Mouse (Mus musculus) liver, embryonic 11.5 days (tissue): Measurements from ENCODE around the gene Cyp1b1. TPM values are rescaled to one million over a fixed set of nuclear protein-coding genes. Genes with fewer than 3 reads are reported as not detected.

ENCODE experiments used
- ATAC-seq: fragments of 200-750 bp; cut with Nextera tagmentation; replicated peaks from 2 replicates; pipeline ENCODE4 v1.8.0; 2017; ENCODE audit warnings: moderate number of reproducible peaks, mild to moderate bottlenecking, moderate TSS enrichment, moderate library complexity; ENCODE audit not compliant: low FRiP score
- DNase-seq: peaks from one replicate; pipeline ENCODE4 v3.0.0-alpha.2; 2017; ENCODE audit warnings: low spot score
- H3K27ac ChIP-seq: fragments of 300-500 bp; sonication (generic); 2 replicates; pipeline ENCODE4 v1.5.1; 2014; ENCODE audit warnings: mild to moderate bottlenecking, low read depth, low read length, control low read depth
- H3K27me3 ChIP-seq: fragments of 300-500 bp; sonication (generic); replicated peaks from 2 replicates; pipeline ENCODE4 v1.6.1; 2014; ENCODE audit warnings: low read length, mixed read lengths; ENCODE audit not compliant: control insufficient read depth, insufficient read depth
- H3K36me3 ChIP-seq: fragments of 300-500 bp; sonication (generic); 2 replicates; pipeline ENCODE4 v1.6.1; 2014; ENCODE audit warnings: mild to moderate bottlenecking, low read length, moderate library complexity, mixed read lengths; ENCODE audit not compliant: control insufficient read depth, insufficient read depth
- H3K4me1 ChIP-seq: fragments of 300-500 bp; sonication (generic); replicated peaks from 2 replicates; pipeline ENCODE4 v1.6.1; 2014; ENCODE audit warnings: low read length, mixed read lengths; ENCODE audit not compliant: control insufficient read depth, insufficient read depth
- H3K4me2 ChIP-seq: fragments of 300-500 bp; sonication (generic); 2 replicates; pipeline ENCODE4 v1.6.1; 2014; ENCODE audit warnings: mild to moderate bottlenecking, control low read depth, moderate library complexity
- H3K4me3 ChIP-seq: fragments of 300-500 bp; sonication (generic); 2 replicates; pipeline ENCODE4 v1.5.1; 2014; ENCODE audit warnings: low read depth, low read length, control low read depth
- H3K9ac ChIP-seq: fragments of 300-500 bp; sonication (generic); 2 replicates; pipeline ENCODE4 v1.6.1; 2014; ENCODE audit warnings: low read depth, low read length, control low read depth
- H3K9me3 ChIP-seq: fragments of 300-500 bp; sonication (generic); 2 replicates; pipeline ENCODE4 v1.6.1; 2016; ENCODE audit warnings: low read length, inconsistent platforms, mixed read lengths; ENCODE audit not compliant: control insufficient read depth
- WGBS: fragments of 180-500 bp; shearing (Covaris S2); extraction: QIAGEN DNeasy Blood & Tissue Kit; methylation state at CpG from one replicate; pipeline ENCODE4 v1.1.7; 2014; 5-methylcytosine and 5-hydroxymethylcytosine counted together
- polyA plus RNA-seq: library from polyadenylated mRNA; unstranded; fragments of >200 nt; fragmentation: Nextera tagmentation; extraction: Ambion mirVana; gene quantifications from 2 replicates; pipeline ENCODE4 v1.2.1, GENCODE M21; 2014

Gene Cyp1b1
- polyA plus RNA-seq, 1 experiment from 2014 or later, result 6.9 TPM

GRCm38 (mm10) chr17:79670837-79671236 lies 44.0 kb downstream of the Cyp1b1 start:
- Histone ChIP-seq H3K9me3 (no peaks in the 10 kb centered on the region), H3K27ac (no peak overlapping the region)

GRCm38 (mm10) chr17:79664106-79664417 lies 50.8 kb downstream of the Cyp1b1 start:
- no peak for DNase-seq
- 89% methylated on average over 2 of the region's 2 CpGs for WGBS
- no peak for ATAC-seq
- H3K36me3 ChIP-seq, result no peaks in the 10 kb centered on the region
- no peak overlapping the region for H3K9ac ChIP-seq
- no peak overlapping the region for H3K27ac ChIP-seq
- no peaks in the 10 kb centered on the region for H3K27me3 ChIP-seq
- no peak overlapping the region for H3K4me2 ChIP-seq
- no peaks in the 10 kb centered on the region for H3K9me3 ChIP-seq
- no peak overlapping the region for H3K4me3 ChIP-seq
- no peaks in the 10 kb centered on the region for H3K4me1 ChIP-seq

More at GRCm38 (mm10) chr17:79670837-79671236, 44.0 kb downstream of the Cyp1b1 start:
- WGBS, result 69% methylated on average over 2 of the region's 2 CpGs
- no peaks in the 10 kb centered on the region for H3K36me3 ChIP-seq
- DNase-seq (no peak), ATAC-seq (no peak)
- no peak overlapping the region for H3K4me2 ChIP-seq
- no peaks in the 10 kb centered on the region for H3K4me1 ChIP-seq
- no peaks in the 10 kb centered on the region for H3K27me3 ChIP-seq
- no peak overlapping the region for H3K4me3 ChIP-seq
- no peak overlapping the region for H3K9ac ChIP-seq

GRCm38 (mm10) chr17:79663393-79664105 lies 51.3 kb downstream of the Cyp1b1 start:
- no peak for ATAC-seq
- Histone ChIP-seq H3K4me3 (no peak overlapping the region), H3K27ac (no peak overlapping the region), H3K9ac (no peak overlapping the region), H3K27me3 (no peaks in the 10 kb centered on the region), H3K9me3 (no peaks in the 10 kb centered on the region), H3K4me1 (no peaks in the 10 kb centered on the region), H3K4me2 (no peak overlapping the region), H3K36me3 (no peaks in the 10 kb centered on the region)
- no peak for DNase-seq
- 26% methylated on average over 3 of the region's 3 CpGs for WGBS

- H3K4me3 ChIP-seq, result no peak overlapping the region
- no peaks in the 10 kb centered on the region for H3K36me3 ChIP-seq
- H3K4me2 ChIP-seq, result no peak overlapping the region
- ATAC-seq (no peak), DNase-seq (no peak)
- no peaks in the 10 kb centered on the region for H3K4me1 ChIP-seq
- no peaks in the 10 kb centered on the region for H3K27me3 ChIP-seq
- no peaks in the 10 kb centered on the region for H3K9me3 ChIP-seq
- H3K9ac ChIP-seq, result no peak overlapping the region
- no peak overlapping the region for H3K27ac ChIP-seq
- WGBS, result 67% methylated on average over 9 of the region's 9 CpGs
Measured at GRCm38 (mm10) chr17:79661848-79662247, 53.0 kb downstream of the Cyp1b1 start.

- H3K36me3 ChIP-seq, result no peaks in the 10 kb centered on the region
- peak; percentile 37 for DNase-seq
- no peak for ATAC-seq
- H3K27me3 ChIP-seq, result no peaks in the 10 kb centered on the region
- no peak overlapping the region for H3K4me2 ChIP-seq
- H3K4me3 ChIP-seq, result no peak overlapping the region
- no peak overlapping the region for H3K27ac ChIP-seq
- no peak overlapping the region for H3K9ac ChIP-seq
- WGBS, result 42% methylated on average over 7 of the region's 7 CpGs
- H3K4me1 ChIP-seq, result no peaks in the 10 kb centered on the region
- H3K9me3 ChIP-seq, result no peaks in the 10 kb centered on the region
Measured at GRCm38 (mm10) chr17:79661387-79661786, 53.5 kb downstream of the Cyp1b1 start.

GRCm38 (mm10) chr17:79658863-79659262 lies 56.0 kb downstream of the Cyp1b1 start:
- Histone ChIP-seq H3K9me3 (no peaks in the 10 kb centered on the region), H3K36me3 (no peaks in the 10 kb centered on the region), H3K9ac (no peak overlapping the region), H3K27me3 (no peaks in the 10 kb centered on the region), H3K4me1 (no peaks in the 10 kb centered on the region), H3K4me3 (no peak overlapping the region), H3K4me2 (no peak overlapping the region), H3K27ac (no peak overlapping the region)
- 64% methylated on average over 8 of the region's 8 CpGs for WGBS
- DNase-seq (no peak), ATAC-seq (no peak)

- Histone ChIP-seq H3K36me3 (no peaks in the 10 kb centered on the region), H3K4me3 (no peak overlapping the region), H3K4me2 (no peak overlapping the region), H3K27me3 (no peaks in the 10 kb centered on the region), H3K9me3 (no peaks in the 10 kb centered on the region), H3K9ac (no peak overlapping the region), H3K27ac (no peak overlapping the region), H3K4me1 (no peaks in the 10 kb centered on the region)
- ATAC-seq (0 out of 2 replicates have a peak, but pooled peaks have one; percentile 58), DNase-seq (no peak)
- 32% methylated on average over 3 of the region's 3 CpGs for WGBS
Measured at GRCm38 (mm10) chr17:79658452-79658851, 56.4 kb downstream of the Cyp1b1 start.

- DNase-seq, result no peak
- 69% methylated on average over 9 of the region's 9 CpGs for WGBS
Measured at GRCm38 (mm10) chr17:79657785-79658184, 57.1 kb downstream of the Cyp1b1 start.

GRCm38 (mm10) chr17:79654187-79654586 lies 60.7 kb downstream of the Cyp1b1 start:
- no peak overlapping the region for H3K9ac ChIP-seq
- H3K4me2 ChIP-seq, result no peak overlapping the region
- no peak overlapping the region for H3K27ac ChIP-seq
- no peak overlapping the region for H3K4me3 ChIP-seq
- no peaks in the 10 kb centered on the region for H3K27me3 ChIP-seq
- ATAC-seq (no peak), DNase-seq (no peak)
- no peaks in the 10 kb centered on the region for H3K4me1 ChIP-seq
- no peaks in the 10 kb centered on the region for H3K36me3 ChIP-seq
- H3K9me3 ChIP-seq, result no peaks in the 10 kb centered on the region
- 64% methylated on average over 3 of the region's 3 CpGs for WGBS

More at GRCm38 (mm10) chr17:79657785-79658184, 57.1 kb downstream of the Cyp1b1 start:
- Histone ChIP-seq H3K9ac (no peak overlapping the region), H3K36me3 (no peaks in the 10 kb centered on the region), H3K27me3 (no peaks in the 10 kb centered on the region), H3K27ac (no peak overlapping the region), H3K4me2 (no peak overlapping the region), H3K4me3 (no peak overlapping the region), H3K4me1 (no peaks in the 10 kb centered on the region), H3K9me3 (no peaks in the 10 kb centered on the region)
- no peak for ATAC-seq
